Mouse (Mus musculus) lung, adult 18-20 months (tissue): ENCODE data around the gene Otub1.

Source experiments
- DNase-seq, 2 experiments: peaks; one replicate each; pipeline ENCODE4 v3.0.0; 2022; ENCODE audit warnings: mixed read lengths in 2 of 2

Otub1 gene

GRCm38 (mm10) chr19:7205753-7206736 lies at the start of gene Otub1:
Gene Otub1 (minus strand): TSS chr19:7206316.
- peak; percentile 95 to 96 for DNase-seq

- DNase-seq = no peak
Measured at GRCm38 (mm10) chr19:7246021-7246420, 39.9 kb upstream of the Otub1 start.

DNA sequence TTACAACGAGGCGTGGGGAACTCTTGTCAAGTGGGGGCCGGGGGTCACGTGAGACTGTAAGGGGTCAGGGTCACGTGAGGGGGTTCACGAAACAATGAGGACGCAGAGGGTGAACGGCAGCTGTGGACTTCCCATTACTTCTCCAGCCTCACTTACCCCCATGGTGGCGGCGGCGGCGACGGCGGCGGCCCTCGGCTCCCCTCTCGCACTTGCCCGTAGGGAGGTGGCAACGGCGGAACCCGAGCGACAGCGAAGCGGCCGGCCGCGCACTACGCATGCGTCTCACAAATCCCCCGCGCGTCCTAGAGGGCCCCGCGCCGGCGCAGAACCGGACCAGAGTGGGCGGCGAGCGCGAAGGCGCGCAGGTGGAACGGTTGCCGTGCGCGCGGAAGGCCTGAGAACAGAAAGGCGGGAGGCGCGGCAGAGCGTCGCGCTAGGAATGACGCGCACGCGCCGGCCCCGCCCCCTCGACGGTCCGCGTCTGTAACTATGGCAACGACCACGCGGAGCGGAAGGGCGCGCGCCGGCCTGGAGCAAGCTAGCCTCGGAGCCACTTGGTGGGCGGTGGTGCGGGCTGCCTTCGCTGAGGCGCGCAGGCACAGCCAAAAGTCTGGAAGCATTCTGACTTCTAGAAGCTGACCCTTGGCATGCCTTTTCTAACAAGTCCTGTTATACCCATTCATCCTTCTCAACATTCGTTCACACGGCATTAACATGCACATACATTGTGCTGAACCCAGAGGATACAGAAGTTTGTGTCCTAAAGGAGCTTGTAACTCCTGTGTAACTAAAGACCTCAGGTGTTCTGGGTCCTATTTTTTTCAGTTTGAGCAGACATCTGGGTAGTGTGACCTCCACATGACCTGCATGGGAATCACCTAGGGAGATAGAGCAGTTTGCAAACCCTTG lies 34.9 kb upstream of the Otub1 start, which contains the start of gene Naa40:
TSS of gene Naa40 (minus strand) at position 402 of the 909 bp plus-strand sequence.
- DNase-seq = peak; percentile 91 to 93

GRCm38 (mm10) chr19:7240291-7240690 lies 34.2 kb upstream of the Otub1 start:
- no peak for DNase-seq

GRCm38 (mm10) chr19:7239574-7239973 lies 33.5 kb upstream of the Otub1 start:
- DNase-seq = no peak

DNA sequence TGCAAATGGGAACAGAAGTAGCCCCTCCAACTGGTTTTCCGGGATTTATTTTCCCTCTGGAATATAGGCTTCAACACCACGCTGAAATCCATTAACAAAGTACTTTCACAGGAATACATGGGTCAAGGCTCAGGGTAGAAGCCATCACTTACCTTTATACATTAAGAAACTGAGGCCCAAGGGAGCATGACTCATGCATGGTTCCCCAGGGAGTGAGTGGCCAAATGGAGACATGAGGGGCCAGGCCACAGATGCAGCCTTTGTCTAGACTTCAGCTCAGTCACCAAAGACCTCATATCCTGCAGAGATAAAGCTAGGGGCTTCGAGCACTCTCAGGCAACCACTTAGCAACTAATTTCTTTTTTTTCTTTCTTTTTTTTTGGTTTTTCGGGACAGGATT lies 30.6 kb upstream of the Otub1 start:
- DNase-seq = no peak

DNA sequence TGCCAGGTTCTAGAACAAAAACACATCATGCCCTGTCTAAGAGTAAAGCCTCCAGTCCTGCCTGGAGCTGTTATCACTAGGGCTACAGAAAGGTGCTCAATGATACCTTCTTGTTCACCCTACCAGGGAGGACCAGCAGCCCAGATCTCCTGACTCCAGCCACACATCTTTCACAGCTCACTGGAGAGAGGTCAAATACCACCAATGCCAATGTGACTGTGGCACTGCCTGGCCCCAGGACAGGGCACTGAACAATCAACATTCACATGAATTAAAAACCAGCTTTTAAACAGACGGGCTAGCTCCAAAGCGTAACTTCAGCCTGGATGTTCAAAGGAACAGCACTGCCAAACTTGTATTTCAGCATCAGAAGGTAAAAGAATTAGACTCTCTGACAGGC lies 29.9 kb upstream of the Otub1 start:
- DNase-seq = no peak

DNA sequence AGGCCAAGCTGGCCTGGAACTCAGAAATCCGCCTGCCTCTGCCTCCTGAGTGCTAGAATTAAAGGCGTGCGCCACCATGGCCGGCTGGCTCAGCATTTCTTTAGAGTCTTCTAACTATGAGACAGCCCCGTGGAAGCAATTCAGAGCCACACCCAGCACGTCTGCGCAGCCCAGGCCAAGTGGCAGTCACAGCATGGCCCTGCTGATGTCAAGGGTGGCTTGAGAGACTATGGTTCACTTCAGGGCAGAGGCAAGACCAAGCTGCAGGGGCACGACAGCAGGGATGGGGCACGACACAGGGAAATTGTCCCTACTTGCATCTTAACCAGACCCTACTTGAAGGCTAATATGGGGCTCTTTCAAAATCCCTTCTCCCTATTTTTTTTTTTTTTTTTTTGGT lies 29.3 kb upstream of the Otub1 start:
- no peak for DNase-seq

- peak; percentile 79 to 86 for DNase-seq
Measured at GRCm38 (mm10) chr19:7234537-7235221, 28.6 kb upstream of the Otub1 start.

DNA sequence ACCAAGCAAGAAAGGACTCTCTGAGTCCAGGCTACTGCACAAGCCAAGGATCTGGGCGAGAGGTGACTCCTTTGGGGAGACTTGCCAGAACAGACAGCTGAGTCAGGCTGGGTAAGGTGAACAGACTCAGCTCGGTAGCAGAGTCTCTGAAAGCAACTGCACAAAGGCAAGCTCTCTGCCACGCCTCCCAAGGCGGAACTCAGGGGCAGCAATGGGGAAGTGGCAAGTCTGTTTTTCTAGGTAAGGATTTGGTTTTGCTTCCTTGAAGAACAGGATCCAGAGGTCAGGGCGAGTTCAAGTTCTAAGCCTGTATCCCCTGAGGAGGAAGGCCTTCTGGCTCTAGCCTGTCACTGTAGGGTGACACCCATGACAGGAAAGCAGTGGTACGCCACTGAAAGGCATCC lies 20.4 kb upstream of the Otub1 start:
- peak; percentile 51 to 62 for DNase-seq

DNA sequence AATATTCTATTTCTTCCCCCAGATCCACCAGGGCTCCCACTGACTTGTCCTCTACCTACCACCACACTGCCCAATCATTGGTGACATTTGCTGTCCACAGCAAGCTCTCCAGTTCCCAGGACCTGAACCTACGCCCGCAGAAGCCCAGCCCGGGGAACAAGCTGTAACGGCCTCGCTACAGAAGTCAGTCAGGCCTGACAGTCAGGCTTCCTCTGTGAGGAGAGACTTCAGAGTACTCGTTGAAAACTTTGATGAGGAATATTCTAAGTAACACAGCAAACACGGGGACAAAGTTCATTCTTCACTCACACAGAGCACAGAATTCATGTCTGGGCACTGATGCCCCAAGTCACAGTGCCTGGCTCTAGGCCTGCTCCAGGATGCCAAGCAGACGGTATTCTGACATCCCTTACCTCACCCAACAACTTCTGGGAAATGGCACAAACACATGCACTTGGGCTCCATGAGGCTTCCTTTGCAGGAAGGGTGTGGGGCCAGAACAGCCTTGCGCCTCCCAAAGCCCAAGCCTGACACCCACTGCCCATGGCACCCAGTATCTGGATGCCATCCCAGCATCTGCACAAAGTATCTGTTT lies 19.1 kb upstream of the Otub1 start:
- no peak for DNase-seq

GRCm38 (mm10) chr19:7224253-7224652 lies 18.1 kb upstream of the Otub1 start:
- DNase-seq = no peak

DNA sequence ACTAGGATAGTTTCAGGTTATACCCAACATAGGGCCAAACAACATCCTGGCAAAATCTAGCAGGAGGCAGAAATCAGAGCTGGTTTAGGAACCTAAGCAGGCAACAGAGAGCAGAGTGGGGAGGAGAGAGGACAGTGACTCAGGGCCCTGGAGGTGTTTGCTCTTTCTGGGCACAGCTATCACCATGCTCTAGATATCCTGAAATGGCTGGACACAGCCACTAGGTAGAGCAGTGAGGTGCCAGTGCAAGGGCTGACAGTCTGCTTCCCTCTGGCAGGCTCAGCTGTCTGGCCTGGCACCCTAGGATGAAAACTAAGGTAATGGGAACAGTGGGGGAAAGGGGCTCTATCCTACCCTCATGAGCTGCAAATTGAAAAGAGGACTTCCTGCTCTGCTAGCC lies 17.4 kb upstream of the Otub1 start:
- no peak for DNase-seq

GRCm38 (mm10) chr19:7222196-7222595 lies 16.1 kb upstream of the Otub1 start:
- DNase-seq = no peak

DNA sequence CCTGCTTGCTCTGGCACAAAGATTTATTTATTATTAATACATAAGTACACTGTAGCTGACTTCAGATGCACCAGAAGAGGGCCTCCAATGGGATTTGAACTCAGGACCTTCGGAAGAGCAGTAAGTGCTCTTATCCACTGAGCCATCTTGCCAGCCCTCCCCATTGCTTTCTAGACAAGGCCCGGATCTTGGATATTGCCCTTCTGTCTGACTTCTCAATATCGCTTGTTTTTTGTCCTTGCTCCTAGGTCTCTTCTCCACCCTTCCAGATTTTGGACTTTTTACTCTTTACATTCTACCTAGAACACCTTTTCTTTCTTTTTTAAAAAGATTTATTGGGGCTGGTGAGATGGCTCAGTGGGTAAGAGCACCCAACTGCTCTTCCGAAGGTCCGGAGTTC lies 12.6 kb upstream of the Otub1 start:
- DNase-seq = no peak

DNA sequence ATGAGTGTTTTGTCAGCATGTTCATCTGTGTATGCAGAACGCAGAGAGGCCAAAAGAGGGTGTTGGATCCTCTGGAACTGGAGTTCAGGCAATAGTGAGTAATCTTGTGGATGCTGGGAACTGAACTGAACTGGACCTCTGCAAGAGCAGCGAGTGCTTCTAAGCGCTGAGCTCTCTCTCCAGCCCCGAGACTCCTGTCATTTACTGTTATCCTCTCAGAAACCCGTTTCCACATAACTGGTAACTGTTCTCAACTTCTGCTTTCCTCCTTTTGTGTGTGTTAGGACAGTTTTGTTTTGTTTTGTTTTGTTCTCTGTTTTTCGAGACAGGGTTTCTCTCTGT lies 11.8 kb upstream of the Otub1 start:
- DNase-seq = no peak

GRCm38 (mm10) chr19:7217162-7217925 lies 11.2 kb upstream of the Otub1 start, which contains the start of gene Cox8a:
Gene Cox8a (minus strand): TSS chr19:7217616.
- DNase-seq = peak; percentile 98 to 99

DNA sequence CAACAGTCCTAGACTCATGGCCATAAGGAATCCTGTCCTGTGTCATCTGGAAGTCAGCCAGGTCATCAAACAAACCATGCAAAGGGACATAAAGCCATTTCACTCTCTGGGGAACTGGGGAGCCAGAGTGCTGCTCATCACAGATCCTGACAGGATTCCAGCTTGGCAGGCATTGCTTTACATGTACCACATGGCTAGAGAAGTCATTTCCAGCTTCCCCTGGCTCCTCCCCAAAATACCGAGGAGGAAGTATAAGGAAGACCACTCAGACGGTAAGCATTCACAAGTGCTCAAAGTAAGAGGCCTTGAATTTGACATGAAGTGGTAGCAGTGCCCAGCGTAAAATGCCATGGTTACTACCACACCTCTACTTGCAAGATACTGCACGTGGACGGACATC lies 8.4 kb upstream of the Otub1 start:
- DNase-seq = peak; percentile 44 to 60

DNA sequence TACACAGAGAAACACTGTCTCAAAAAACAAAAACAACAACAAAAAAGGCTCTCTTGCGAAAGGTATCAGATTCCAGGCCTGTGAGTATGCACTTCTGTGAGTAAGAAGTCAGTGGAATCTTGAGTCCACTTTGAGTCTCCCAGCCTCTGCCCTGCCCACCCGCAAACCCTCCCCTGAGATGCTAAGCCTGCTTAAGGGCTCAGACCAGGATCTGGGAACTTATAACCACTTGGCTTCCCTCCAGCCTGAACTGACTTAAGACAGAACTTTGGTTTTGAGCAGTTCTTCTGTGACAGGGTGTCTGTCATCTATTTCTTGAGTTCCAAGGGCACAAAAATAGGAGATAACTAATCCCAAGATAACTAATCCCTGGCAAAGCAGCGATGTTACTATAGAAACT lies 6.9 kb upstream of the Otub1 start:
- no peak for DNase-seq

- no peak for DNase-seq
Measured at GRCm38 (mm10) chr19:7212216-7212615, 6.1 kb upstream of the Otub1 start.

DNA sequence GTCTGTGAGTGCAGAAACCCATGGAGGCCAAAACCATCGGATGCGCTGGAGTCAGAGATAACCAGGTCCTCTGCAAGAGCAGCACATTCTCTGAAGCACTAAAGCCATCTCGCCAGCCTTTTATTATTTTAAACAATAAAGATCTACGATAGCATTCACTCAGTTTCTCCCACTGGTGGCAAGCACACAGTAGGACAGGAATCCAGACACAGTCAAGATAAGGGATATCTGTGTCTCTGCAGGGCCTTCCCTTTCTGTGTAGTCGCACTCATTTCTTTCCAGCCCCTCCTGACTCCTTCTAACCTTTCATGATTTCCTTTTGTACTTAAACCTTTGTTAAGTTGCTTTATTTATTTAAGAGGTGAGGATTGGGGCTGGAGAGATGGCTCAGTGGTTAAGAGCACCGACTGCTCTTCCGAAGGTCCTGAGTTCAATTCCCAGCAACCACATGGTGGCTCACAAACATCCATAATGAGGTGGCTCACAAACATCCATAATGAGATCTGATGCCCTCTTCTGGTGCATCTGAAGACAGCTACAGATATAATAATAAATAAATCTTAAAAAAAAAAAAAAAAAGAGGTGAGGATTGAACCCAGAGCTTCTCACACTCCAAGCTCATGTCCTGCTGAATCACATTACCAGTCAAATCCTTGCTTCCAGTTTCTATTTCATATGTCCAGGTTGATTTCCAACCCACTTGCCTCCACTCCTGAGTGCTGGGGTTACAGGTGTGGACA lies 4.0 kb upstream of the Otub1 start:
- DNase-seq = no peak
